Mouse (Mus musculus): ENCODE results near the gene Vmn2r69. TPM values are rescaled to one million over a fixed set of nuclear protein-coding genes. Genes with fewer than 3 reads are reported as not detected.

Gene Vmn2r69
- polyA plus RNA-seq (2015; fragmentation: Nextera tagmentation; extraction: Ambion mirVana), result not detected in 2 replicates

- Histone ChIP-seq H3K4me1 (replicated peaks; ENCODE audit: insufficient read depth, low read length) (no peaks in the 10 kb centered on the region), H3K9me3 (replicated peaks; ENCODE audit: low read length) (no peaks in the 10 kb centered on the region), H3K4me3 (replicated peaks; ENCODE audit: low read depth, low read length) (no peak within 1 kb of the TSS), H3K4me2 (ENCODE audit: low read length) (no peak within 1 kb of the TSS), H3K36me3 (ENCODE audit: insufficient read depth, low read length) (no peaks in the 10 kb centered on the region), H3K27ac (no peak within 1 kb of the TSS), H3K9ac (ENCODE audit: low read depth, low read length) (no peak within 1 kb of the TSS), H3K27me3 (ENCODE audit: insufficient read depth, low read length) (no peaks in the 10 kb centered on the region)
- ATAC-seq (replicated peaks; ENCODE audit: low FRiP score, low read depth) (no peak), DNase-seq (ENCODE audit: low spot score) (no peak)
- 67% methylated on average over 3 of the region's 3 CpGs for WGBS
- no peak for TF ChIP-seq CTCF (IDR thresholded peaks at IDR 0.05; ENCODE audit: low read depth)
Observed at GRCm38 (mm10) chr7:85415820-85416219, at the start of gene Vmn2r69. Gene Vmn2r69, minus strand, starts transcription at chr7:85415920.

Other genes starting within 250 kb of the Vmn2r69 start
- not detected in 2 replicates for gene Vmn2r68, start 178.1 kb downstream of the Vmn2r69 start, polyA plus RNA-seq (2015; fragmentation: Nextera tagmentation; extraction: Ambion mirVana)
- not detected in 2 replicates for gene Vmn2r71, start 147.2 kb upstream of the Vmn2r69 start, polyA plus RNA-seq (2015; fragmentation: Nextera tagmentation; extraction: Ambion mirVana)
- gene Vmn2r70, start 153.3 kb upstream of the Vmn2r69 start, polyA plus RNA-seq (2015; fragmentation: Nextera tagmentation; extraction: Ambion mirVana), result not detected in 2 replicates